Mouse (Mus musculus): ENCODE measurements around the gene Tmem206.

- TF ChIP-seq POLR2A (IDR thresholded peaks at IDR 0.05; ENCODE audit: control insufficient read depth, extremely low read depth, insufficient read depth, low read length, poor library complexity) (no peak), CTCF (IDR thresholded peaks at IDR 0.05; ENCODE audit: borderline replicate concordance, control insufficient read depth, extremely low read depth, insufficient read depth, low read length, poor library complexity) (no peak)
Measured at GRCm38 (mm10) chr1:191276181-191276580, 49.5 kb upstream of the Tmem206 start.

All from thymus, adult 2 months (tissue).